Mouse (Mus musculus) testis, adult 2 months (tissue): ENCODE measurements around the gene Bmp8b.

Source experiments
- CTCF ChIP-seq: fragments of 200-500 bp; IDR thresholded peaks from 2 replicates; pipeline ENCODE4 v1.5.1; 2012; ENCODE audit warnings: low read depth, mild to moderate bottlenecking, inconsistent platforms, low read length, moderate library complexity; ENCODE audit not compliant: control insufficient read depth, insufficient read depth, insufficient replicate concordance
- POLR2A ChIP-seq: fragments of 200-500 bp; IDR thresholded peaks from 2 replicates; pipeline ENCODE4 v1.6.1; 2012; ENCODE audit warnings: low read depth, mild to moderate bottlenecking, inconsistent platforms, low read length, moderate library complexity; ENCODE audit not compliant: control insufficient read depth

GRCm38 (mm10) chr4:123056560-123057109 is 48.3 kb upstream of the Bmp8b start:
- TF ChIP-seq POLR2A = no peak
- TF ChIP-seq CTCF = no peak
